Mouse (Mus musculus): Measurements from ENCODE around the gene Nsmce4a.
A peak's percentile ranks its signal among the peaks of the same experiment; 100 is the strongest.
"Not testable (repeated sequence)": the region's sequence is repeated elsewhere in the genome, so short reads cannot be mapped to it uniquely, and the experiment has no call there.

Nsmce4a gene

DNA sequence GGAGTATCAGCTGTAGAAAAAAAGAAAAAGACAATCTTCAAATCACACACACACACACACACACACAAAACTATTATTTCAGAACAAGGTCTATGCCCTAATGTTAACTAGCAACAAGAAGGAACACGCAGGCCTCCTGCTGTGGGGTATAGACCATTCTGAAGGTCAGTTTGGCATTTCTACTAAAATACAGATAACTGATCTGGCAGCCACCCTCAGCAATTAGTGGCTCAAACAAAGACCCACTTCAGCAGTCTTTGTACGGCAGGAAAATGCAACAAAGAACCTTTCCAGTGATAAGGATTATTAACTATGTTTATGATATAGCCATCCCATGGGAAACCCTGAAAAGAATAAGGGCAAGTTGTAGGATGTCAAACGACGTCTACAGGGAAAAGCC is 35.9 kb downstream of the Nsmce4a start:
- DNase-seq (ENCODE audit: low read depth, low spot score), result no peak

DNA sequence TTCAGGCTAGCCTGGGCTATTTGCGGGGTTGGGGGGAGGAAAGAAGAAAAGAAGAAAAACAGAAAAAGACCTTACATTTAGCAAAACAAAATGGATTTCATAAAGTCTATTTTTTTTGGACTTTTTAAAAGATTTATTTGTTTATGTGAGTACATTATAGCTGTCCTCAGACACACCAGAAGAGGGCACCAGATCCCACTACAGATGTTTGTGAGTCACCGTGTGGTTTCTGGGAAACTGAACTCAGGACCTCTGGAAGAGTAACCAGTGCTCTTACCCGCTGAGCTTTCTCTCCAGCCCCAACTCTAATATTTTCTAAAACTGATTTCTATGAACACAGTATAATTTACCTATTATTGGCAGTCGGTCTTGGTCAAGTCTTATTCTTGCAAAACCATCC is 37.7 kb downstream of the Nsmce4a start:
- DNase-seq (ENCODE audit: low read depth, low spot score), result no peak

DNA sequence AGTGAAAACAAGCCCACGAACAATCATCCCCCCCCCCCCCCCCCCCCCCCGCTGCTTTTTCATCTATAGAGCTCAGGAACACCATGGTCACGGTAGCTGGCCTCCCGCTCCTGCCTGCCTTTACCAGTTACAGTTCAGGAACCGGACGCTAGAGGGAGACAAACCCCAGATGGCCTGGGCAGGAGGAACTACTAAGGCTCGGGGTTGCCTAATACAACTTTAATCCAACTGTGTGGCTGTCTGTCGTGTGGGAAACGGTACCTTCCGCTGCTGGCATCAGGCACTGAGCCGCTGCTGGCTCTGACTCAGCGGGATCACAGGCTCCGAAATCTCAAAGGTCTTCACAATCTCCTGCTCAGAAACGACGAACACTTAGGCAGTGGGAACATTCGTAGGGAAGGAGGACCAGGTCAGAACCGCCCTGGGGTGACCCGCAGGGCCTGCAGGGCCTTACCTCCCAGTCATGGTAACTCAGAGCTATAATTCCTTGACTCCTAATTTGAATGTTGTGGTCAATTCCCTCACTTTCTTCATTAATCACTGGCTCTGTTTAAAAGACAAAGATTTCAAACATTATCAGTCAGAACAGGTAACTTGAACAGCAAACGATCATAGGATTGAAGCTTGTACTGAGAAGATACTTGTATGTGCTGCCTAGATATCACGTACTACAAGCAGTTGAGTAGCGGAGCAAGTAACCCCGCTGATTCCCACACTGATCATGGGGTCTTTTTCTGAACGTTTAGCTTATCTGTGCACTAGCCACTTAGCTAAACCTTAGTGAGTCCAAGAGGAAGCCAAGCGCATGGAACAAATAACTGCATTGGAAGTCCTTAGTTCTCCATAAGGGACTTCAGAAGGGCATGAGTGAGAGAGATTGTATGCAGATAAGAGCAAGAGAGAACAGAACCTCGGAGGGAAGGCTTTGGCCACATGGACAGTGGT is 39.3 kb downstream of the Nsmce4a start:
- peak; percentile 86 for DNase-seq (ENCODE audit: low read depth, low spot score)

DNA sequence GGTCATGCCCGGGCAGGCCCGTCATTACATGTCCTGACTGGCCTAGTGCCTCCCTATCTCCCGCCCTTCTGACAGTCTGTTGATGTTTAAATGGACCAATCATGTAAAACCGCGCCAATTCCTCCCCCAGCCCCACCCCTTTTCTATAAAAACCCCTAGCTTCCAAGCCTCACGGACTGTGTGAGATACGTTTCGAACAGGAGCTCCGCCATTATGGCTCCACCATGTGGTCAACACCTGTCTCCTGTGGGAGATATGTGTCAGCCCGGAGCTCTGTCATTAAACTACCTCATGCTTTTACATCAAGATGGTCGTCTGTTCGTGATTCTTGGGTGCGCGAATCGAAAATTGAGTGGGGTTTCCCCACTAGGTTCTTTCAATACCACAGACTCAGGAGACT is 41.8 kb downstream of the Nsmce4a start:
- not testable (repeated sequence) for DNase-seq (ENCODE audit: low read depth, low spot score)

DNA sequence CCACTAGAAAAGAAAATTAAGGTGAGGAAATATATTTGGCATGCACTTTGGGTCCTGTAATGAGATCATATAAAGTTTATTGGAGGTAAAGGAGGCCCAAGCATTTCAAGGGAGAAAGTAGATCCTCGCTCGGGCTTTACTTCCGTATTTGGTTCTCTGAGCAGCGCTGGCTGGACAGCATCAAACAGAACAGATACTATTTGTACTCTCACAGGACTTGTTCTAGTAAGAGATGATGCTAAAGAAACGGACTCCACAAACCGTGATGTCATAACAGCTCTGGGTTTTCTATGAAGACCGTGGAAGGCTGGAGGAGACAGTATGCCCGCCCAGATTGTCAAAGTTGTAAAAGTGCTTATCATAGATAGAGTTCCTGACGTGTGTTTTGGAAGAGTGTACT is 45.6 kb downstream of the Nsmce4a start:
- DNase-seq (ENCODE audit: low read depth, low spot score), result no peak

DNA sequence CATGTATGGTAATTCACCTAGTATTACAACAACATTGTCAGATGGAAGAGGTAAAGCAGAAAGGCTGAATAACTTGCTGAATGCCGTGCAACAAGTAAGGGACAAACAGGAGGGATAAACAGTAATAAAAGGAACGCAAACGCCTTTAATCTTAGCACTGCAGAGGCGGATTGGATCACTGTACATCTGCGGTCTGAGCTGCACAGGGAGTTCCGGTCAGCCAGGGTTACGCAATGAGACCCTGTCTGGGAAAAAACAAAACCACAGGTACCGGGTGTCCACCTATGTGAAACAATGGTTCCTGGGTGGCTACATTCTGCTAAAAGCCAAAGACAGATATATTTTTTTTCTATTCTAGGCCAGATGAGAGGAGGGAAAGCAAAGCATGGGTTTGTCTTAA is 49.5 kb downstream of the Nsmce4a start:
- no peak for DNase-seq (ENCODE audit: low read depth, low spot score)

DNA sequence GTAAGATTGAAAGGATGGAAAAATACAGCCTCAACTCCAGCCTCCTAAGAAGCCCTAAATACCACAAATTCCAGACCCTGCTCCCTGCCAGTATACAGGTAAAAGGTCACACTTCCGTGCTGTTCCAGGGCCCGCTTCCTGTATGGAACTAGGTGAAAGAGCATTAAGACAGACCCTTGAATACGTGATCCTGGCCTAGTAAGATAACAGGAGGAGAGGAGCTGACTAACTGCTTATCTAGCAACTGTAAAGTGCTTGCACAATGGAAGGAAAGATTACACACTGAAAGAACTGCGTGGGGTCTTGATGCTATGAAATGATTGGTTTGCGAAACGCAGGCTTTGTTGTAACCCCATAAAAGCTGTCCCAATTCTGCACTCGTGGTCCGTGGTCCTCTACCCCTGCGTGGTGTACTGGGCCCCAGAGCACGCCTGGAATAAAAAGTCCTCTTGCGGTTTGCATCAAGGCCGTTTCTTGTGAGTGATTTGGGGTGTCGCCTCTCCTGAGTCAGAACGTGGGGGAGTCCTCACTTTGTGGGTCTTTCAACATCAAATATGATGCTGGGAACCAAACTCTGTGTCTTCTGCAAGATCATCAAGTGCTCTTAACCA is 52.0 kb downstream of the Nsmce4a start:
- DNase-seq (ENCODE audit: low read depth, low spot score), result no peak

DNA sequence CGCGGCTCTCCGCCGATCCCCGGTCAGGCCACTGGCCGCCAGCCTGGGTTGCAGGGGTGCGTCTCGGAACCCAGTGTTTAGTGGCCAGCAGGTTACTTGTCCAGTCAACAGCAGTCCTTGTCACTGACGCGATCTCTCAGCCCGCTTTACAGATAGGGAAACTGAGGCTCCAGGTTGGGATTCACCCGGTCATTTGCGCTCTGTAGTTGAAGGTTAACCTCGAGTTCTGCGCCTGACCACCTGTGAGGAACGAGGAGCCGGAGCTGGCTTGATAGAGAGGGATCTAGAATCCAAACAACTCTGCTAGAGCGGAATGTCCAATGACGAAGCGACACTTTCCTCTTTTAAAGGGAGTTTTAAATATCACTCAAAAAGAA is 52.9 kb downstream of the Nsmce4a start, which contains the start of gene Ate1:
Gene Ate1, minus strand, starts transcription at position 321 of the 377 bp plus-strand sequence.
- peak; percentile 17 for DNase-seq (ENCODE audit: low read depth, low spot score)

DNA sequence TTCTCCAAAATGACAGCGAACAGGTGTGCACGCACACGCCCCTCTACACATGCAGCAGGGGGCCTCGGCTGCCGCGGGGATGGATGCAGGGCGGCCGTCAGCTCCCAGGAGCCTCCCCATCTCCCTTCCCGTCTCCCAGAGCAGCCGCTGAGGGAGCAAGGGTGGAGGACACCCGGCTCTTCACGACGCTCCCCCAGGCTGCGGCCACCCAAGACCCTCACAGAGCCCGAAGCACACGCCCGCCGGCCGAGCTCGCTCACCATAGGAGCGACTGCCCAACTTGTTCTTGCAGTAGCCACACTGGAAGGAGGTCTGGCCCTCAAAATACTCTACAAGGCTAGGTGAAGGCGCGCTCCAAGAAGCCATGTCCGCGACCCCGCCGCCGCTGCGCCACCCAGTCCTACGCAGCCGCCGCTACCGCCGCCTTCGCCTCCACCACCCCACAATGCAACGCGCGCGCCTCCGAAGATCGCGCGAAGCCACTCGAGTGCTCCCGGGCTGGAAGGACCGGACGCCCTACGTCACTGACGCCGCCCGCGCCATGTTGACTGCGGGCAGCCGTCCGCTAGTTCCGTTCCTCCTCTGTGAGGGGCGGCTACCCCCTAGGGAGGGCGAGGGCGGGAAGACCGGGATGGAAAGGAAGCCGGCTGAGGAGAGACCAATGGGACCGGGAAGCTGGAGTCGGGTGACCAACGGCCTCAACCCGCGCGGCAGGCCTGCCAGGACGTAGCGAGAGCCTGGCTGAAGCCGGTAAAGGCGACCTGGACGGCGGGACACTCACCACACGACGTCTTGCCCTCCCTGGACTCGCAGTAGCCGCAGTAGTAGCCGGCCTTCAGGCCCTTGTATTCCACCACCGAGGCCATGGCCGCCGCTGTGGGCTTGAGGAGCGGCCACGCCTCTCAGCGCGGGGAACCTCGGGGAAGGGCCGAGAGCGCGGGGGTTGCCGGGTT is 53.5 kb downstream of the Nsmce4a start:
- DNase-seq (ENCODE audit: low read depth, low spot score), result peak; percentile 97

DNA sequence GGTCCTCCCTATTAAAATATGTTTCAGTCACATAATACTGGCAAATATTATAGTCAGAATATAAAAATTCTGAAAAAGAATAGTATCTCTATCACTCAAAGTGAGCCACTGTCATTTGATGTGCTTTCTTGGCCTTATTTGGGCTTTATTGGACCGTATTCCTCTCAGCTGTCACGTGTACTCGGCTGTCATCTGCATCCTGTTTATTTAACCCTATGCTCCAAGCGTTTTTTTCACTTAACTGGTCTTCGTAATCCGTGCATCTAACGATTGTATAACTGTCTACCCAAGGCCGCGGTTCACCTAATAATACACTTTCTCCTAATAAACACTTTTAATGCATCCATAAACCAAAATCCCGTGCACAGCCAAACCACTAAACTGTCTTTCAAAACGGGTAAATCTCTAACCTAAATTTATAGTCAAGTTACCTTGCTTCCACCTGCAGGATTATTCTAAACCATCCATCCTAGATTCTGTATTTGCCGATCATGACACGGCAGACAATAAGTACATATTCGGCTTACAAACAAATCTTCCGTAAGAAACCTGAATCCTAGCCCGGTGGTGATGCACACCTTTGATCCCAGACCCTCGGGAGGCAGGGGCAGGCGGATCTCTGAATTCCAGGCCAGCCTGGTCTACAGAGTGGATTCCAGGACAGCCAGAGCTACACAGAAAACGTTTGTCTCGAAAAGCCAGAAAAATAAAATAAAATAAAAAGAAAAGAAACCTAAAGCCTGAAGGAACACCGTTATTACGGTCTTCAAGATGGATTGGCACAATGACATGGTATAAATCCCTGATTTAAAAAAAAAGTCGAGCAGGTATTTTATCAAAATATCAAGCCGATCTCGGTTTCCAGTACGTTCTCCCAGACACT is 54.5 kb downstream of the Nsmce4a start:
- DNase-seq (ENCODE audit: low read depth, low spot score), result no peak

DNA sequence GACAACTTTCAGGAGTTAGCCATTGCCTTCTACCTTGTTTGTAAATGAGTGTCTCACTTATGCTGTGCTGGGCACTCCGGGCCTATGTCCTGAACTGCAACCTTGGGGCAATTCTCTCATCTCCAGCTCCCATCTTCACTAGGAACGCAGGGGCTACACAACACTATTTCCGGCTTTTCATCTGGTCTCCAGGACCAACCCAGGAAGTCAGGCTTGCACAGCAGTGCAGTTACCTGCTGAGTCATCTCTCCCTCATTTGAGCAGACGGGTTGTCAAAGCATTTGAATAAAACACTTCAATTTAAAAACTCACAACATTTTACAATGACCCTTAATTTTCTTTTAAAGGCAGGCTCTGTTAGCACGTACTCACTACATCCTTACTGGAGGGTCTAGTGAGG is 62.7 kb downstream of the Nsmce4a start:
- no peak for DNase-seq (ENCODE audit: low read depth, low spot score)

DNA sequence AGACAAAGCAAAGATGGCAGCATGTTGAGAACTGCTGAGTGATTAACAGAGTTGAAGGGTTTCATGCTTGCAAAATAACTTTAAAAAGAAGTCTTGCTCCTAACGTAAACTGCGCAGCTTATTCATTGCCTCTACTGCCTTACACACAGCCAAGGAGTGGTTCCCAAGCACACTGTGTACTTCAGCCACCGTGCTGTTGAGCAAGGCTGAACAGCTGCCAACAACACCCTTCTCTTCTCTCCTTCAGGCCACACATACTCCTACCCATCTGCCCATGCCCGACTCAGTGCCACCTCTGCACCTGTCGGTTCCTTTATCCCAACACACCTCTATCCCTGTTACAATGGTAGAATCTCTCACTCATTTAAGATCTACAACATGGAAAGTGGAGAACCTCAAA is 69.9 kb downstream of the Nsmce4a start:
- no peak for DNase-seq (ENCODE audit: low read depth, low spot score)

DNA sequence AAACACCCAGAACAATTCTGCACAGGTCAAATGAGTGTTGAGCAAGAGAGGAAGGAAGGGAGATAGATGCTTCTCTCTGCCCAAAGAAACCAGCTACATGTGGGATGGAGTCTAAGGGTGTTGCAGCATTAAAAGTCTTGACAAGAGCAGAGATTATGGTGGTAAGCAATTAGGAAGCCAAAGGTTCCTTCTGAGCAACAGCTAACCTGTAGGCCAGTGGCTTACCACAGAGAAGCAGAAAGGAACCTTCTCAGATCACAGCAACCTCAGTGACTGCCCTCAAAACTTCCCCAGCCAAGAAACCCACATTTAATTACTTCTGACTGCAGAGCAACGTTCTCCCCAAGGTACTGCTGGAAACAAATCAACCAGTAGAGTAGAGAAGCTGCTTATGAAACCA is 71.4 kb downstream of the Nsmce4a start:
- DNase-seq (ENCODE audit: low read depth, low spot score), result no peak

DNA sequence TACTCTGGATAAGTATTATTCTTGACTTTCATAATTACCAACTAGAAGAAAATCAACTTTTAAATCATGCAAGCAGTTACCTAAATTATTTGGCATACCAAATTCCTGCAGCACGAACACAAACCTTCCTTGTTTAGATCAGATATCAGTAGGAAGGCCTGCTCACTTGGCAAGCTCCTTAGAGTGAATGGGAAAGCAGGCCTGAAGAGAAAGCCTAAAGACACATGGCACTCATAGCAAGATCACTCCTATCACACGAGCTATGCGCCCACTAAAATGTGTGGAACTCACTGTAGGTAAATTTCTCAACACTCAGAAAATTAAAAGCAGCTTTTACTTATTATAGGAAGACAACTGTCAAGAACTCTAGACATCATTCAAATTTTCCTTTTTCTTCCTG is 79.6 kb downstream of the Nsmce4a start:
- DNase-seq (ENCODE audit: low read depth, low spot score), result no peak

DNA sequence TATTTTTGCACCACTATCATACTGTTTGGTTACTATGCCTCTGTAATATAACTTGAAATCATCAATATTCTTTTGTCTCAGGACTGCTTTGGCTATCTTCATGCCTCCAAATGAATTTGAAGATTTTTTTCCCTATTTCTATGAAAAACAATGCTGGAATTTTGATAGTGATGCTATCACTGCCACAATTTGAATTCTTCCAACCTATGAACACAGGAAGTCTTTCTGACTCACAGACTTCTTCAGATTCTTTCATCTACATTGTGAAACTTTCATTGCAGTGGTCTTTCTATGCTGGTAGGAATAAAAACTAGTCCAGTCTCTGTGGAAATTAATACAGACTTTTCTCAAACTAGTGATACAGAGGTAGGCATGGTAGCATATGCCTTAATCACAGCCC is 80.9 kb downstream of the Nsmce4a start:
- no peak for DNase-seq (ENCODE audit: low read depth, low spot score)

Data from forelimb bud, embryonic 11.5 days (tissue).